Mouse (Mus musculus) spleen, embryonic (tissue): Measurements from ENCODE around the gene Fads3.

ENCODE experiments used
- CTCF ChIA-PET: fragments of 350-600 bp; sonication (Branson Sonifier 250); formaldehyde crosslinking; loops from one replicate; lab custom pipeline; 2022; lab: Charles Lee

Gene Fads3

GRCm38 (mm10) chr19:10041388-10042148 is at the start of gene Fads3:
Gene Fads3, plus strand, starts transcription at chr19:10041569.
- CTCF ChIA-PET: interaction anchor here (0.5 kb wide), 1 partner anchor 104 kb away, joined by 6 read pairs; no protein-coding TSS in a partner anchor

GRCm38 (mm10) chr19:9992011-9992958 is 49.1 kb upstream of the Fads3 start:
- CTCF ChIA-PET: interaction anchor here (1.3 to 1.6 kb wide), 3 partner anchors 11 to 80 kb away, joined by 3 to 23 read pairs (median 7); no protein-coding TSS in a partner anchor

- CTCF ChIA-PET: interaction anchor here (0.8 kb wide), 1 partner anchor 72 kb away, joined by 3 read pairs; no protein-coding TSS in a partner anchor
Observed at GRCm38 (mm10) chr19:9993036-9993656, 48.2 kb upstream of the Fads3 start.

- CTCF ChIA-PET: interaction anchor here (0.5 kb wide), 1 partner anchor 83 kb away, joined by 7 read pairs; no protein-coding TSS in a partner anchor
Observed at GRCm38 (mm10) chr19:9997204-9998062, 43.9 kb upstream of the Fads3 start.

- CTCF ChIA-PET: no interaction called here
Observed at GRCm38 (mm10) chr19:9998063-9998416, 43.3 kb upstream of the Fads3 start.

GRCm38 (mm10) chr19:9998736-9999486 is 42.5 kb upstream of the Fads3 start:
- CTCF ChIA-PET: no interaction called here

- CTCF ChIA-PET: interaction anchor here (0.9 kb wide), 1 partner anchor 243 kb away, joined by 3 read pairs; no protein-coding TSS in a partner anchor
Observed at GRCm38 (mm10) chr19:10000330-10000729, 41.0 kb upstream of the Fads3 start.

- CTCF ChIA-PET: no interaction called here
Observed at GRCm38 (mm10) chr19:10001206-10001969, 40.0 kb upstream of the Fads3 start, which contains the start of the genes Best1 and Rab3il1. Gene Best1, minus strand, starts transcription at chr19:10001633. Gene Rab3il1, plus strand, starts transcription at chr19:10001669.

GRCm38 (mm10) chr19:10003696-10004095 is 37.7 kb upstream of the Fads3 start:
- CTCF ChIA-PET: no interaction called here

GRCm38 (mm10) chr19:10011408-10011807 is 30.0 kb upstream of the Fads3 start:
- CTCF ChIA-PET: no interaction called here

- CTCF ChIA-PET: no interaction called here
Observed at GRCm38 (mm10) chr19:10012827-10013278, 28.5 kb upstream of the Fads3 start.

- CTCF ChIA-PET: no interaction called here
Observed at GRCm38 (mm10) chr19:10013348-10013747, 28.0 kb upstream of the Fads3 start.

GRCm38 (mm10) chr19:10013913-10014312 is 27.5 kb upstream of the Fads3 start:
- CTCF ChIA-PET: no interaction called here

- CTCF ChIA-PET: no interaction called here
Observed at GRCm38 (mm10) chr19:10014824-10015223, 26.5 kb upstream of the Fads3 start.

- CTCF ChIA-PET: no interaction called here
Observed at GRCm38 (mm10) chr19:10015442-10015841, 25.9 kb upstream of the Fads3 start.

GRCm38 (mm10) chr19:10016151-10016550 is 25.2 kb upstream of the Fads3 start:
- CTCF ChIA-PET: interaction anchor here (0.9 kb wide), 1 partner anchor 106 kb away, joined by 14 read pairs; no protein-coding TSS in a partner anchor

GRCm38 (mm10) chr19:10017637-10018526 is 23.5 kb upstream of the Fads3 start:
- CTCF ChIA-PET: interaction anchor here (0.6 kb wide), 1 partner anchor 105 kb away, joined by 3 read pairs; no protein-coding TSS in a partner anchor

GRCm38 (mm10) chr19:10018527-10018818 is 22.9 kb upstream of the Fads3 start:
- CTCF ChIA-PET: interaction anchor here (0.6 kb wide), 1 partner anchor 106 kb away, joined by 3 read pairs; no protein-coding TSS in a partner anchor
